Mouse (Mus musculus) spleen, postnatal 14 days (tissue): ENCODE measurements around the gene Rhot1.

ENCODE experiments used
- DNase-seq, 2 experiments: peaks; one replicate each; pipeline ENCODE4 v3.0.0; 2021 to 2022; ENCODE audit warnings: low spot score in 2 of 2

Rhot1 gene

GRCm38 (mm10) chr11:80287150-80287549, 78.3 kb downstream of the Rhot1 start:
- peak; percentile 31 to 45 for DNase-seq

GRCm38 (mm10) chr11:80289701-80290445, 81.1 kb downstream of the Rhot1 start:
- no peak for DNase-seq

DNA sequence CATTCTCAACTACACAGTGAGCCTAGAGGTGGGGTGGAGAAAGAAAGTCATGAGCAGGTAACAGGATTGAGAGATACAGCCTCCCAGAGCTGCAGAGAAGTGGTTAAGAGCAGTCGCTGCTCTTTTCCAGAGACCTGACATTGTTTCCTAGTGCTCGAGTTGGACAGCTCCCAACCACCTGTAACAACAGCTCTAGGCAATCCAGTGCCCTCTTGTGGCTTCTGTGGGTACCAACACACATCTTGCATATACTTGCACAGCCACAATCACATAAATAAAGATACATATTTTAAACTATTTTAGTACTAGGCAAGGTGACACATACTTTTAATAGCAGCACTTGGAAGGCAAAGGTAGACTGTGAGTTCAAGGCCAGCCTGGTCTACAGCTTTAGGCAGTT, 82.2 kb downstream of the Rhot1 start:
- DNase-seq = no peak

DNA sequence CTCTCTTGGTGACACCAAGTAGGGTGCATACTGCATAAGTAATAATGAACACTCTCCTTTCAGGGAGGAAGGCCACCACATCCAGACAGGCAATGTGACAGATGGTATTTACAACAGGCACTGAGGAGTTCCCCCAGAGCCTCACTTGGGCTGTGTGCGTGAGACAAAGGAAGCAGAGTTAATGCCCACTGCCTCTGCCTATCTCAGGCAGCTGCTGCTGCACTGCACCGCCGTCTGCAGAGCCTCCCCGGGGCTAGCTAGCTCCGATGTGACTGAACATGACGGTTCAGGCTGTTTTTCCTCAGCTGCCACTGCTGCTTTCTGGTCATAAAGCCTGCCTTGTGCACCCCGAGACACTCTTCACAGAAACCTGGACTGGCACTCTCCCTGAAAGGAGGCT, 83.6 kb downstream of the Rhot1 start:
- no peak for DNase-seq

DNA sequence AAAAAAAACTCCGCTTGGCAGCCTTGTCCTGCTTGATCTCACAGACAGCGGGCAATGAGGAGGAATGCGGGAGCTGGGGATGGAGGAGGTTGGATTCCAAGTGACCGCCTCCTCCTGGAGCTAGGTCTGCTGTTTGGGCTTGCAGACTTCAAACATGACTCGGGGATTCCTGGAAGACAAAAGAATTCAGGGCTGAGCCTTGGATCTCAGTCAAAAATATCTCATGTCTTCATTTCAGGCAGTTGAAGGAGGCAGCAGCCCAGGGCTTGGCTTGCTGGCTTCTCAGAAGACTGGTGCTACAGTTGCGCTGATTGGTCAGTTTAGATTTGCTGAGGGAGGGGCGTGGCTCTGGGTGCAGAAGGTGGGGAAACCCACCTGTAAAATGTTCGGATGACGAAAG, 86.2 kb downstream of the Rhot1 start:
- DNase-seq = no peak

- DNase-seq = no peak
Observed at GRCm38 (mm10) chr11:80295785-80296184, 87.0 kb downstream of the Rhot1 start.

- no peak for DNase-seq
Observed at GRCm38 (mm10) chr11:80299513-80300235, 90.9 kb downstream of the Rhot1 start.

DNA sequence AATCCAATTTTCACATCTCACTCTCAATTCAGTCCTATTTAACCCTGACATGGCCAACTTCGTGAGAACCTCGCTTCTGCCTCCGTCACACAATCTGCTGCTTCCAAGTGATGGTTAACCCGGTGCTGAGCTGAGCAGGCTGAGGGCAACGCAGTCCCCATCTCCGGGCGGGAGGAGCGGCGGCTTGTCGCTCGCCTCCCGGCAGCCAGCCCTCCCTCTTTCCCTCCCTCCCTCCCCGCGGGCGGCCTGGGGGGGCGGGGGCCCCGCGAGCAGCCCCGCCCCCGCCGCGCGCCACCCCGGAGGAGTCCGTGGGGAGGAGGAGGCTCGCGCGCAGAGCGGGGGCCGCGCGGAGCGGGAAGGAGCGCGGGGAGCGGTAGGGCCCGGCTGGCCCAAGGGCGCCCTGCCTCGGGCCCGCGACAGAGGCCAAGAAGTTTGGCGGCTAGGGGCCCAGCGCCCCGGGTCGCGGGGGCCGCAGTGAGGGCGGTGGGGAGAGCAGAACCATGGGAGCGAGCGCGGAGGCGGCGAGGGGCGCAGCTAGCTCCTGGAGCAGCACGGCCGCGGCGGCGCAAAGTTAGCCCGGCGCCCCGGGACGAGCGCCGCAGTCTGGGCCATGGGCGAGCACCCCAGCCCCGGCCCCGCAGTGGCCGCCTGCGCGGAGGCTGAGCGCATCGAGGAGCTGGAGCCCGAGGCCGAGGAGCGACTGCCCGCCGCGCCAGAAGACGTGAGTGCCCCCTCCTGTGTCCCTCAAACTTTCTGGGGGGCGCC, 91.9 kb downstream of the Rhot1 start, which contains the start of gene Rhbdl3:
Gene Rhbdl3, plus strand, starts transcription at position 362 of the 765 bp plus-strand sequence.
- no peak for DNase-seq

- DNase-seq = no peak
Observed at GRCm38 (mm10) chr11:80301316-80302045, 92.7 kb downstream of the Rhot1 start.

DNA sequence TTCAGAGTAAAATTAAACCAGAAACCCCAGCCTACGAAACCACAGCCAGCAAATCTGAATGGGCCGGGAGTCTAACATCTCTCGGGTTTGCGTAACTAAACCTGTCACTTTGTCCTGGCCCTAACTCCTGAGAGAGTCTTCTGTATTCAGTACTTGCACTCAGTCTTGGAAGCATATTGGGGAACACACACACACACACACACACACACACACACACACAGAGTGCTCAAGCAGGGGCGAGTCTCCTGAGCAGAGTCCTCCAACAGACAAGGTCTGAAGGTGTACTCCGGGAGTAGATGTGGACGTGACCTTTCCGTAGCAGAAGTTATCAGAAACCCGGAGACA, 93.2 kb downstream of the Rhot1 start:
- DNase-seq = no peak

GRCm38 (mm10) chr11:80302536-80302935, 93.7 kb downstream of the Rhot1 start:
- peak in 1 of 2 experiments; percentile 42 for DNase-seq

DNA sequence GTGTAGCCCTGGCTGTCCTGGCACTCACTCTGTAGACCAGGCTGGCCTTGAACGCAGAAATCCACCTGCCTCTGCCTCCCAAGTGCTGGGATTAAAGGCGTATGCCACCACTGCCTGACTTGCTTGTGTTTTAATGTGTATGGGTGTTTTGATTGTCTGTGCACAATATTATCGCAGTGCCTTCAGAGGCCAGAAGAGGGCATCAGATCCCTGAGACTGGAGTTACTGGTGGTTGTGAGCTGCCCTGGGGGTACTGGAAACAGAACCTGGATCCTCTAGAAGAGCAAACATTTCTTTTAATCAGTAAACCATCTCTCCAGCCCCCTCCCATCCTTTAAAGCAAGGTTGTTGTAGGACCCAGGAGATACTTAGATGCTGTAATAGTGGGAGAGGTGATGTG, 94.9 kb downstream of the Rhot1 start:
- DNase-seq = no peak

DNA sequence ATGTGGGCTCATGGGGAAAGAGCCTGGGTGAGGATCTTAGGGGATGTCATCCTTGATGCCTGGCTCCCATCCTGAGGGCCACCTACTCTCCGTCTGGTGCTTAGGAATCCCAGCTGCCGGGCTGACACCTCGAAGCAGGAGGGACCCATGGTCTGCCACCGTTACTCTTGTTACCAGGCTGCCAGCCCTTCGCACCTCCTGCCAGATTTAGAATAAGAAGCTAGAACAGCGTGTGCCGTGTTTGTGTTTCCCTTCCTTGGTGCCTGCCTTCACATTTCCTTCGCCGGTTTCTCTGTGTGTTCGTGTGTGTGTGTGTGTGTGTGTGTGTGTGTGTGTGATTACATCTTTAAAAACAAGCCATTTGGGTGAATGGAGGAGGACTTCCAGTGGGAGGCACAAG, 96.0 kb downstream of the Rhot1 start:
- no peak for DNase-seq

DNA sequence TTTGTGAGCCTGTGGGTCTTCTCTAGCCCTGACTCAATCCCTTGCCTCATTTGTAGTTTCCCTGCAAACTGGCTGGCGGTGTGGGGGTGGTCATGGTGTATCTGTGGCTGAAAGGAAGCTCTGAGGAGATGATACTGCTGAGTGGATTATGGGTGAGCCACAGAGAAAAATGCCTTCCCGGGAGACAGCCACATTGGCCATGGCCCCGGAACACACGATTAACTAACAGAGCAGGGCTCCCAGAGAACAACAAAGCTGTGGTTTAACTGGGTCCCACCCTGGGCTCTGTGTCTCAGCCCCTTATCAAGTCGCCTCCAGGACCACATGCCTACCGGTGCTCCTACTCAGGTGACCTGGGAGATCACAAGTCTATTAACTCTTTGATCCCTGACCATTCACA, 99.7 kb downstream of the Rhot1 start:
- DNase-seq = no peak

- DNase-seq = no peak
Observed at GRCm38 (mm10) chr11:80311271-80311670, 102.5 kb downstream of the Rhot1 start.

DNA sequence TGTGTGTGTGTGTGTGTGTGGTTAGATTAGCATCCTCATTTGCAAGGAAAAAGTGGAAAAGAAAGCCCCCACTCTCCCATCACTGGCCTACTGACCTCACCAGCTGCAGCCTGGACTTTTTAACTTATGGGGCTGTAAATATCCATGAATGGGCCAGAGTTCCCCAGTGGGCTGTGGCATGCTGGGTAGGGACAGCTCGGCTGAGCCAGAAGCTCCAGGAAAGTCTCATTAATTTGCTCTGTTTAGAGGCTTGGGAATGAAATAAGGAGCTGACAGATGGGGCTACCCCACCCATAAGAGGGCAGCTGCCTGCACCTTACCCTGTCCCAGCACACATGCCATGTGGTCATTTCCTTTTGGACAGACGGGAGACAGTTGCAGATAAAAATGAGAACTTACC, 103.2 kb downstream of the Rhot1 start:
- no peak for DNase-seq

GRCm38 (mm10) chr11:80312565-80312964, 103.7 kb downstream of the Rhot1 start:
- DNase-seq = no peak

DNA sequence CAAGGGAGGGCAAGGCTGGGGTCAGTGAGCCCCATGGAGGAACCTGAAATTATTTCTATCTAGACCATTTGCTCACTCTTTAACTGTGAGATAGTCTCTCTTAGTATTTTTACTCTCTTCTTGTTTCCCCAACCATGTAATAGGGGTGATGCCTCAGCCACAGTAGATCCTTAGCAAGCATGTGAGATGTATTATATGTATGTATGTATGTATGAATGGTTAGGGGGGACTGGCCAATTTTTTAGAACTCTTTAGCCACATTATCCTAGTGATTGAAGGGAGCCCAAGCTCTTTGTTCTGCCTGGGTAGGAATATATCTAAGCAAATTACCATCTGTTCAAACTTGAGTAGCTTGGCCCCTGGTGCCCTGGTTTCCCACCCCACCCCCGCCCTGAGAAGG, 104.6 kb downstream of the Rhot1 start:
- DNase-seq = no peak

- no peak for DNase-seq
Observed at GRCm38 (mm10) chr11:80313944-80314343, 105.1 kb downstream of the Rhot1 start.

DNA sequence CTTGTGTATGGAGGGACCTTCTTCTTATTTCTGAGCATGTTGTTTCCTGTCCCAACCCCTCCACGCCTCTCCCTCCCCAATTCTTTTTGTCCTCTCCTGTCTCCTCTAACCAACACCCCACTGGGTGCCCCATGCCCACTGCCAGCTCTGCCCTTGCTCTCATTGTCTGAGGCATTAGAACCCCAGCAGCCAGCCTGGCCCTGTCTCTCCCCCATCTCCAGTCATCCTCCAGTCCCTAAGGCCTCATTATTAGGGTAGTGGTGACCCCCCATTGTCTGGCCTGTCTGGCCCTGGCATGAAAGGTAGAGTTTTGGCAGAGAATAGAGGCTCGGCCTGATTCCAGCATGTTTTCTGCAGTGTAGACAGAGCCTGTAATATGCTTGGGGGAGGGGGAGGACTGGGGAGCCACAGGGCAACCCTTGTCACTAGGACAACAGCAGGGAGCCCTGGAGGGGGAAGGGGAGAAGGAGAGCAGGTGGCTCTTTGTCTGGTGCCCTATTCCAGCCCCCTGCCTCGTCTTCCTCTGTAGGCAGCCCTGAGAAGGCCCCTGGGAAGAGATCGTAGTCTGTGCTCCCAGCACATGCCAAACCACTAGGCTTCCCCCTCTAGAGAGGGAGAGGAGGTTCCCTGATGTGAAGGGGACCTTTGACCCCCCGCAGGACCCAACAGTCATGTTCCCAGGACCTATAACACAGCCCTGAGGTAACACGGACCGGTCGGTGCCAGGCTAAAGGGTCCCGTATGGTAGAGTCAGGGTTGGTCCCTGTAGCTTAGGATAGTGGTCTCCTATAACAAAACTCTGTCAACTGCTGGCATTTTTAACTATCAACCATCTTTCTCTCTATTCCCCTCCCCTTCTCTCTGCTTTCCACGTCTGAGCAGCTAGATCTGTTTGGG, 107.2 kb downstream of the Rhot1 start:
- DNase-seq = no peak
